Mouse (Mus musculus): Measurements from ENCODE around the gene Rnf144b. TPM values are rescaled to one million over a fixed set of nuclear protein-coding genes. Genes with fewer than 3 reads are reported as not detected.

Gene Rnf144b
- polyA plus RNA-seq, 1 experiment from 2014 or later, result 1.0 TPM

DNA sequence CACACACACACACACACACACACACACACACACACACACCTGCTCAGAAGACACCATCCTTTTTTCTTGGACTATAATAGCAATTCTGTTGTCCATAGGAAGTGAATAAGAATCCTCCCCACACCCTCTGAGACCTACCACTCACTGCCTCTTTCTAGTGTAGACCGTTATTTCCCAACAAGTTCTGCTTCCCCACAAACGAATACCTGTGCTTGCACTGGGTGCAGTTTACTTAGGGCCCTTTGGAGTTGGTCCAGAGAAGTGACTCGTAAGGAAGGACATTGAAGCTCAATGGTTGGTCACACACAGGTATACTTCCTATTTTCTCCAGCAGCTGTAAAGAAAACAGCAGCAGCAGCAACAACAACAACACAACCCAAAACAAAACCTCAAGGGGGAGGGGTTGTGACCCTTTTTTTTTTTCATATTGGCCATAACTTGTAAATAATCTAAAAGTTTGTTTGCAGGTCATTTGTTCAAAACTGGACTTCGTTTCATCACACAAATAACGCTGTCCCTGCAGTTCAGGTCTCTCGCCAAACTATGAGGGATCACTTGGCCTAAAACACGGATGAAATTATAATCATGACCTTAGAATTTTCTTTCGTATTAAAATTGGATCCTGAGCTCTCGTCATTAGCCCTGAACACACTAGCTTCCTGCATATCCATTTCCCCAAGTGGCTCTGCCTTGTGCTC, 60.7 kb downstream of the Rnf144b start:
- no peak for ATAC-seq
- Histone ChIP-seq H3K4me3 (ENCODE audit: low read length) (no peak overlapping the region), H3K4me2 (ENCODE audit: low read depth, low read length) (no peak overlapping the region), H3K9me3 (ENCODE audit: control insufficient read depth, low read length) (no peaks in the 10 kb centered on the region), H3K27me3 (replicated peaks; ENCODE audit: control insufficient read depth, insufficient read depth, low read length) (no peaks in the 10 kb centered on the region), H3K4me1 (ENCODE audit: control insufficient read depth, insufficient read depth, low read length) (no peaks in the 10 kb centered on the region), H3K27ac (ENCODE audit: low read length) (no peak overlapping the region), H3K9ac (ENCODE audit: low read depth, low read length) (no peak overlapping the region), H3K36me3 (ENCODE audit: control insufficient read depth, insufficient read depth, low read length) (no peaks in the 10 kb centered on the region)
- 87% methylated on average over 9 of the region's 9 CpGs for WGBS

DNA sequence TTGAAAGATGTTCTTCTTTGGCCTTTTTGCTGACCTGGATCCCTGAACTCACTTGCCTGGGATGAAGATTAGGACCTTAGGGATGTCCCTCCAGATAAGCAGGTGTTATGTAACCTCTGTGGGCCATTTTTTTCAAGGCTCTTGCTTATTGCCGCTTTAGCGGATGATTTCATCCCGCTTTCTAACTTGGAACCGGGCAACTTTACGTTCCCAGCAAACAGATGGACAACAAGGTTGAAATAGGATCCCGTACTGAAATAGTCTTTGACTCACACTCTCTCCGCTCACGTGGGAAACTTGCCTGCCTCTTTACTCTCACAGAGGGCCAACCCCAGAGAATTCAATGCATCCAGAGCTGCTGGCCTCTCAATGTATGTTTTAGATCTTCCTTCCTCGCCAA, 61.3 kb downstream of the Rnf144b start:
- no peak overlapping the region for H3K27ac ChIP-seq (ENCODE audit: low read length)
- no peaks in the 10 kb centered on the region for H3K36me3 ChIP-seq (ENCODE audit: control insufficient read depth, insufficient read depth, low read length)
- no peaks in the 10 kb centered on the region for H3K9me3 ChIP-seq (ENCODE audit: control insufficient read depth, low read length)
- ATAC-seq, result no peak
- WGBS, result 72% methylated on average over 9 of the region's 9 CpGs
- no peak overlapping the region for H3K4me2 ChIP-seq (ENCODE audit: low read depth, low read length)
- H3K9ac ChIP-seq (ENCODE audit: low read depth, low read length), result no peak overlapping the region
- no peaks in the 10 kb centered on the region for H3K4me1 ChIP-seq (ENCODE audit: control insufficient read depth, insufficient read depth, low read length)
- no peak overlapping the region for H3K4me3 ChIP-seq (ENCODE audit: low read length)
- H3K27me3 ChIP-seq (replicated peaks; ENCODE audit: control insufficient read depth, insufficient read depth, low read length), result no peaks in the 10 kb centered on the region

- ATAC-seq, result no peak
- WGBS, result 81% methylated on average over 4 of the region's 4 CpGs
- no peaks in the 10 kb centered on the region for H3K27me3 ChIP-seq (replicated peaks; ENCODE audit: control insufficient read depth, insufficient read depth, low read length)
Observed at GRCm38 (mm10) chr13:47187836-47188235, 65.4 kb downstream of the Rnf144b start.

DNA sequence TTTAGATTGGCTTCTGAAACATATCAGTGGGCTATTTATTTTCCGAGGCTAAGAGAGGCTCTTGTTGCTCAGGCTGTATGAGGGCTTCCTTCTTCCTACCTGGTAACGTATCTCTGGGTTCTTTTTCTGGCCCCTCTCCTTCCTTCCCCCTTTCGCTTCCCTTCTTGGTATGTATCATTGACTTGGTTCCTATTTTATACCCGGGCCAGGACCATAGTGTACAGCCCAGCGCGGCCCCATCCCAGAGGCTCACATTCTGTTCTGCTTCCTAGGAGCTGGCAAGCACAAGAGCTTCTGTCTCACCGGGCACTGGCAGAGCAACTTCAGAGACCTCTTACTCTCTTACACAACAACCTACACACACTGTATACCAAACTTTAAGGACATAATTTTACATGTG, 67.5 kb downstream of the Rnf144b start:
- H3K4me3 ChIP-seq (ENCODE audit: low read length), result no peak overlapping the region
- no peak overlapping the region for H3K9ac ChIP-seq (ENCODE audit: low read depth, low read length)
- no peak overlapping the region for H3K27ac ChIP-seq (ENCODE audit: low read length)
- peaks cover 7% of the 10 kb centered on the region for H3K4me1 ChIP-seq (ENCODE audit: control insufficient read depth, insufficient read depth, low read length)
- H3K9me3 ChIP-seq (ENCODE audit: control insufficient read depth, low read length), result no peaks in the 10 kb centered on the region
- H3K36me3 ChIP-seq (ENCODE audit: control insufficient read depth, insufficient read depth, low read length), result no peaks in the 10 kb centered on the region
- ATAC-seq, result no peak
- no peaks in the 10 kb centered on the region; the same call in 1 of the 2 replicates for H3K27me3 ChIP-seq (replicated peaks; ENCODE audit: control insufficient read depth, insufficient read depth, low read length)
- WGBS, result 83% methylated on average over 7 of the region's 7 CpGs
- no peak overlapping the region for H3K4me2 ChIP-seq (ENCODE audit: low read depth, low read length)

More at GRCm38 (mm10) chr13:47187836-47188235, 65.4 kb downstream of the Rnf144b start:
- Histone ChIP-seq H3K4me3 (ENCODE audit: low read length) (no peak overlapping the region), H3K27ac (ENCODE audit: low read length) (no peak overlapping the region), H3K4me2 (ENCODE audit: low read depth, low read length) (no peak overlapping the region), H3K36me3 (ENCODE audit: control insufficient read depth, insufficient read depth, low read length) (no peaks in the 10 kb centered on the region), H3K9me3 (ENCODE audit: control insufficient read depth, low read length) (no peaks in the 10 kb centered on the region), H3K4me1 (ENCODE audit: control insufficient read depth, insufficient read depth, low read length) (no peaks in the 10 kb centered on the region), H3K9ac (ENCODE audit: low read depth, low read length) (no peak overlapping the region)

GRCm38 (mm10) chr13:47192200-47192599, 69.7 kb downstream of the Rnf144b start:
- Histone ChIP-seq H3K4me1 (ENCODE audit: control insufficient read depth, insufficient read depth, low read length) (peaks cover 8% of the 10 kb centered on the region), H3K27ac (ENCODE audit: low read length) (no peak overlapping the region), H3K4me3 (ENCODE audit: low read length) (no peak overlapping the region), H3K9me3 (ENCODE audit: control insufficient read depth, low read length) (no peaks in the 10 kb centered on the region), H3K27me3 (replicated peaks; ENCODE audit: control insufficient read depth, insufficient read depth, low read length) (no peaks in the 10 kb centered on the region; the same call in 1 of the 2 replicates), H3K36me3 (ENCODE audit: control insufficient read depth, insufficient read depth, low read length) (no peaks in the 10 kb centered on the region), H3K4me2 (ENCODE audit: low read depth, low read length) (no peak overlapping the region), H3K9ac (ENCODE audit: low read depth, low read length) (no peak overlapping the region)
- ATAC-seq, result peak; percentile 80
- WGBS, result 47% methylated on average over 2 of the region's 2 CpGs

- Histone ChIP-seq H3K36me3 (ENCODE audit: control insufficient read depth, insufficient read depth, low read length) (no peaks in the 10 kb centered on the region), H3K27ac (ENCODE audit: low read length) (peak overlapping the region; percentile 85), H3K4me3 (ENCODE audit: low read length) (no peak overlapping the region), H3K9ac (ENCODE audit: low read depth, low read length) (no peak overlapping the region), H3K4me2 (ENCODE audit: low read depth, low read length) (peak overlapping the region; percentile 88; the same call in 1 of the 2 replicates), H3K9me3 (ENCODE audit: control insufficient read depth, low read length) (no peaks in the 10 kb centered on the region), H3K27me3 (replicated peaks; ENCODE audit: control insufficient read depth, insufficient read depth, low read length) (no peaks in the 10 kb centered on the region; the same call in 1 of the 2 replicates), H3K4me1 (ENCODE audit: control insufficient read depth, insufficient read depth, low read length) (peaks cover 8% of the 10 kb centered on the region)
- WGBS, result 67% methylated on average over 5 of the region's 5 CpGs
- ATAC-seq, result no peak
Observed at GRCm38 (mm10) chr13:47192771-47193170, 70.3 kb downstream of the Rnf144b start.

DNA sequence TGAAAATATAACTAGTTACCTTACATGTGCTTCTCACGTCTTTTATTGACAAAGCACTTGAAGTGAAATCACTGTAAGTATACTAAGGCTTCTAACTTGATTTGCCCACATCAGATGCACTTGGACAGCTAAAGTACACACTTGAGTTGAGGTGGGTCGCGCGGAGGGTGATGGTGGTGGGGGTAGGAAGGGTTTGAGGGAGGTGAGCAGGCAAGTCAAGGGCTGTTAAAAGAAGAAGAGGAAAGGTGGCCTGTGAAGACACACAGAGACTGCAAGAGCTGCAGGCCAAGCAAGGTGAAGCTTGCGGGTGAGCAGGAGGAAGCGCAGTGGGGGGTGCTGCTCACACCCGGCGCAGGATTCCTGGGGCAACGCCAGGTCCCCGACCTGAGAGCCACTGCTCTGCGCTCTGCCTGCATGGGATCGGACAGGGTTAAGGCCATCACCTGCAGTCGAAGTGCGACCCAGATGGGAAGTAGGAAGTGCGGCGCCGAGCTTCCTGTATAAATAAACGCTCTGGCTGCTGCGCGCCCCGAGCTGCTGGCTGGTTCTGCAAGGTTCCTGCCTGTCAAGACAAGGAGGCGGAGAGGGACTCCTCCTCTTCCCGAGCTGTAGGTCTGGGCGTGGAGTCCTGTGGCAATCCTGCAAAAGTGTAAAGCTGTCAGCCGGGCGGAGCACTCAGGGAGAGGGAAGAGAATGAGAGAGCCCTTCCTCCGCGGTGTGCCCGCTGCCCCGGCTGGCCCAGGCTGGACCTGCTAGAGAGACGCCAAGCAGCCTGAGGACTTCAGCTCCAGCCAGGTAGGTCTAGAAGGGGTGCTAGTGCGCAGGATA, 71.1 kb downstream of the Rnf144b start:
- H3K4me3 ChIP-seq (ENCODE audit: low read length), result peak overlapping the region; percentile 62
- H3K9ac ChIP-seq (ENCODE audit: low read depth, low read length), result peak overlapping the region; percentile 70
- 5% methylated on average over 32 of the region's 32 CpGs for WGBS
- H3K4me2 ChIP-seq (ENCODE audit: low read depth, low read length), result peak overlapping the region; percentile 88
- H3K4me1 ChIP-seq (ENCODE audit: control insufficient read depth, insufficient read depth, low read length), result peaks cover 8% of the 10 kb centered on the region
- ATAC-seq, result peak; percentile 93
- H3K36me3 ChIP-seq (ENCODE audit: control insufficient read depth, insufficient read depth, low read length), result no peaks in the 10 kb centered on the region
- no peaks in the 10 kb centered on the region for H3K9me3 ChIP-seq (ENCODE audit: control insufficient read depth, low read length)
- H3K27me3 ChIP-seq (replicated peaks; ENCODE audit: control insufficient read depth, insufficient read depth, low read length), result no peaks in the 10 kb centered on the region; the same call in 1 of the 2 replicates
- H3K27ac ChIP-seq (ENCODE audit: low read length), result peak overlapping the region; percentile 85

DNA sequence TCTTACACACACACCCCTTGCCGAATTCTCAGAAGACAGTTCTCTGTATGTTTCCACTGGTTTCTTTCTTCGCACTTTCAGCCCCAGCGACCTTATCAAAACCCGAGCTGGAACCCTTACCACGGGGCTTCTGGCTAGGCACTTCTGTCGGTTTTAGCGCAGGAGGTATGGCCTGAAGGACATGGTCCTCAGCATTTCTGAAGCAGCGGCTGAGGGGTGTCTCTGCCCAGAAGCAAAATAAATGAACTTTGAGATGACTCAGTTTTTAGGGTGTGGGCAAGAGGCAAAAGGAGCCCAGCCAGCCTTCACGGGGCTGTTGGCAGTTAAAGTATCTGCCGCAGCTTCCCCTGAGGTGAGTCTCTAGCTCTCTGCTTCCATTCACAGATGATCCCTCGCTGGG, 72.2 kb downstream of the Rnf144b start:
- Histone ChIP-seq H3K27ac (ENCODE audit: low read length) (peak overlapping the region; percentile 23; the same call in 1 of the 2 replicates), H3K4me1 (ENCODE audit: control insufficient read depth, insufficient read depth, low read length) (peaks cover 8% of the 10 kb centered on the region), H3K9me3 (ENCODE audit: control insufficient read depth, low read length) (no peaks in the 10 kb centered on the region), H3K4me3 (ENCODE audit: low read length) (peak overlapping the region; percentile 62), H3K9ac (ENCODE audit: low read depth, low read length) (peak overlapping the region; percentile 48; the same call in 1 of the 2 replicates), H3K36me3 (ENCODE audit: control insufficient read depth, insufficient read depth, low read length) (no peaks in the 10 kb centered on the region), H3K27me3 (replicated peaks; ENCODE audit: control insufficient read depth, insufficient read depth, low read length) (no peaks in the 10 kb centered on the region; the same call in 1 of the 2 replicates), H3K4me2 (ENCODE audit: low read depth, low read length) (peak overlapping the region; percentile 88)
- 15% methylated on average over 11 of the region's 11 CpGs for WGBS
- ATAC-seq, result no peak

DNA sequence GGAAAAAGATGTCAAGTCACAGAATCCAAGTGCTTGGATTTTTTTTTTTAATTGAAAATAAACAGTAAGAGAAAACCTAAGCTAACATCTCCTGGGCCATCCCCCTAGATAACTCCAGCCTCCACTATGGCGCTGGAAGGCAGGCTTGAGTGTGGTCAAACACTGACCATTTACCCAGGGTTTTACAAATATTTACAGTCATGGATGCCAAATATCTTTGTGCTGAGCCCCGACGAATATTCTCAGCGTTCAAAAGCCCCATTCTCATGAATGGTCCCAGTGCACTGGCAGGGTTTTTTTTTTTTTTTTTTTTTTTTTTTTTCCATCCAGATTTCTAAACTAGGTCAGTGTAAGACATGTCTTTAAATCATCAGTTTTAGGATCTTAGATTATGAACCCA, 73.0 kb downstream of the Rnf144b start:
- no peak for ATAC-seq
- no peaks in the 10 kb centered on the region for H3K36me3 ChIP-seq (ENCODE audit: control insufficient read depth, insufficient read depth, low read length)
- no peaks in the 10 kb centered on the region for H3K9me3 ChIP-seq (ENCODE audit: control insufficient read depth, low read length)
- no peak overlapping the region for H3K4me3 ChIP-seq (ENCODE audit: low read length)
- no peaks in the 10 kb centered on the region; the same call in 1 of the 2 replicates for H3K27me3 ChIP-seq (replicated peaks; ENCODE audit: control insufficient read depth, insufficient read depth, low read length)
- no peak overlapping the region for H3K27ac ChIP-seq (ENCODE audit: low read length)
- 34% methylated on average over 4 of the region's 4 CpGs for WGBS
- peaks cover 10% of the 10 kb centered on the region for H3K4me1 ChIP-seq (ENCODE audit: control insufficient read depth, insufficient read depth, low read length)
- no peak overlapping the region for H3K9ac ChIP-seq (ENCODE audit: low read depth, low read length)
- no peak overlapping the region for H3K4me2 ChIP-seq (ENCODE audit: low read depth, low read length)

Measured in intestine, embryonic 16.5 days (tissue).